Mouse (Mus musculus): ENCODE data around the gene Iqgap1.

Gene Iqgap1

DNA sequence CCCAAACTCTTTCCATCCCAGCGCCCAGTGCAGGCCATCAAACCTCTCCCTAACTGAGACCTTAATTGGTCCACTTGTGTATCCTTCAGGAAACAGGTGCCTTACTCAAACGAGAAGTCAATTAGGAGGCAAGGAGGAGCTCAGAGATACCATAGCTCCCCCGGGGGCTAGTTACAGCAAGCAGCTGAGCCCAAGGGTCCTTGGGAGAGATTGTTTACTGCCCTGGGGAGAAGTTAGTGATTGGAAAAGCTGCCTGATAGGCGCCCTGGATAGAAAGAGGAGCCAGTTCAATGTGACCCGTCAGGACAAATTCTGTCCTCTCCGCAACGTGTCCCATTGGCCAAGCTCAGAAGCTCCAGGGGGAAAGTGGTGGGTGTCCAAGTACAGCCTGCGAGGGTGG lies 126.1 kb downstream of the Iqgap1 start:
- DNase-seq, result no peak

DNA sequence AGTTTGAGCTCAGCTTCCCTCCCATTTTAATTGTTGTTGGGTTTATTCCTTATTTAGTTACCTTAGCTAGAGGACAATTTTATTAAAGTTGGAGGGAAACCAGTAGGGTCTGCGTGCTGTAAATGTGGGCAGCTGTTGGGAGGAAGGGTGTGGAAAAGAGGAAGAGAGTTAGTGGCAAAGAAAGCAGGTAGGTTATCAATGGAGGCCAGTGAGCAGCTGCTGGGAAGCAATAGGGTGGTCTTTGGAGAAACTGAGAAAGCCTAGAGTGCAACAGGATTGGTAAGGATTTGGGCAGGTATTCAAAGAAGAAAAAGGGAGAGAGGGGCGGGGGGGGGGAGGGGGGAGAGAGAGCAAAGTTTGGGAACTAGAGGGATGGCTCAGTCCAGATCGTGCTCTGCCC lies 126.8 kb downstream of the Iqgap1 start:
- no peak for DNase-seq

DNA sequence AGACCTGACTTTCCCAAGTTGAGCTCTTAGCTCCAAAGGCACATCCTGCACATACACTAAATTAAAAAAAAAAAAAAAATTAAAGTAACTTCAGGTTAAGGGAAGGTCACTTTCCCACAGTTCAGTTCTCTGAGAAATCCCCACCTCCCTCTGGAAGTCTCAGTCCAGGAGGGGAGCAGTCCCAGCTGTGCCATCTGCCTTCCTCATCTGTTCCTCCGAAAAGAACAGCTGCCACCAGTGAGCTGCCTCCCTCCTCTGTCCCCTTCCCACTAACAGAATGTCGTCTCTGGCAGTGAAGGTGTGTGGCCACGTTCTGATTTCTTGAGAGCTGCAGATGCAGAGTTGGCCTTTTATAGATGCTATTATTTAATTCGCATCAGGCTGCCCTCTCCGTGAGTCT lies 127.9 kb downstream of the Iqgap1 start:
- no peak for DNase-seq

DNA sequence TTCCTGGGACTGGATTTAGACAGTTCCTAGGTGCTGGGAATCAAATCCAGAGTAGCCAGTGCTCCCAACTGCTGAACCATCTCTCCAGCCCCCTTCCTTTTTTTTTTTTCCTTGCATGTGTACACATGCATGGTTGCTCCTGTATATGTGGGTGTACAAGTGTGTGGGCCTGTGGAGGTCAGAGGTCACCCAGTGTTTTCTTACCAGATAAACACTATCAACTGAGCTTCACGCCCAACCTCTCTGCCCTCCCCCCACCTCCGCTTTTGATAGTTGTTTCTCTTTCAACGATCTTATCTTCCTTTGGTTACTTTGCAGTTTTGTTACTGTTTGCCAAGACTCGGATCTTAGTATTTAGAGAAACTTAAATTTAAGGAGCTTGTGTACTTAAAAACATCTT lies 128.9 kb downstream of the Iqgap1 start:
- no peak for DNase-seq

DNA sequence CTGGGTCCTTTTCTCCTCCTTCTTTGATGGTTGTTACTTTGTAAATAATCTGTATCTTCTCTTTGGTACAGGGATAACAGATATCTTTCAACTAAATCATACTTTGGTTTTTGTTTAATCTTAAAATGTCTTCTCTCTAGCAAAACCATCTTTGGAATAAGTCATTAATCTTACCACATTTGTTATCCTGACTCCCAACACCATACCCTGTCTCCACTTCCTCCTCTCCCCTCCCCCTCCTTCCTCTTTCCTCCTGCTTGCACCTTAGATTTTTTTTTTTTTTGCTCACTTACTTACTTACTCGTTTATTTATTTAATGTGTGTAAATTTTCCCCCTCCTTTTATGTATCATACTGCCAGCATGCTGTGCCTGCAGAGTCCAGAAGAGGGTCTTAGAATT lies 129.4 kb downstream of the Iqgap1 start:
- DNase-seq, result no peak

DNA sequence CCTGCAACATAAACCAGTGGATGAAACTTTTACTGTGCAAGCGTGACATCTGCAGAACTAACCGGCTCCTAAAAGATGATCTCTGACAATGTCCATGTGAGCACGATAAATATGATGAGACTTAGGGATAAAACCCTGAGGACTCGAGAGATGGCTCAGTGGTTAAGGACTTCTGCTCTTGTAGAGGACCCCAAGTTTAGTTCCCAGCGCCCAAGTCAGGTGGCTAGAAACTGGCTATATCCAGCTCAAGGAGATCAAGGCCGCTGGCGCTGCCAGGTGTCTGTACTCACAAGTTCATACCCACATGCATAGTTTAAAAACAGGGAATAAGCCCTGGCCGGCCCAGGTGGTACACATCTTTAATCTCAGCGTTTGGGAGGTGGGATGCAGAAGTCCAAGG lies 133.3 kb downstream of the Iqgap1 start:
- DNase-seq, result no peak

DNA sequence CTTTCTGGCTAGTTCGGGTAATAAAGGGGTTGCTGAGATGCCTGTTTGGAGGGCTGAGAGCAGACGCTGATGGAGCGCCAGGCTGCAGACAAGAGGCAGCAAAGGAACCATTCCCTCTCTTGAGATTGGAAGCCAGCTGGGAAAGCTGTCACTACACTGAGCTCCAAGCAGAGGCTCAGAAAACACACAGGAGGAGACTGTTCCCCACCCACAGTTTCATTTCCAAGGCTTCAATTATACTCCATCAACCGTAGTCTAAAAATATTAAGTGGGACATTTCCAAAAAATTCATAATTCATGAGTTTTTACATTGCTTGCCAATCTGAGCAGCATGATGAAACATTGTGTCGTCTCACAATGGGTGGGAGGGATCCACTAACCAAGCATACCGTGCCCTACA lies 134.6 kb downstream of the Iqgap1 start:
- DNase-seq, result no peak

DNA sequence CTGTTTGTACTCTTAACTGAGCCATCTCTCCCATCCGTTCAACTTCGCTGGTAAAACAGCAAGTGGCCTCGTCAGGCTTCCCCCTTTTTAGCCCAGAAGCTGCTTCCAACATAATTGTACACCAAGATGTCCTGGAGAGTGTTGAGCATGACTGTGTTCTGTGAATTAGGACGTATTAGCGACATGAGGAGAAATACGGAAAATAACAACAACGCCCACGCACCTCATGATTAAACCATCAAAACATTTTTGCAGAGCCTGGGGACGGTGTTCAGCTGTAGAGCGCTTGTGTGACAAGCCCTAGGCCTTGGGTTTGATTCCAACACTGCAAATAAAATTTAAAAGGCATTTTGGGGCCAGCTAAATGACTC lies 136.6 kb downstream of the Iqgap1 start:
- peak; percentile 52 for DNase-seq

DNA sequence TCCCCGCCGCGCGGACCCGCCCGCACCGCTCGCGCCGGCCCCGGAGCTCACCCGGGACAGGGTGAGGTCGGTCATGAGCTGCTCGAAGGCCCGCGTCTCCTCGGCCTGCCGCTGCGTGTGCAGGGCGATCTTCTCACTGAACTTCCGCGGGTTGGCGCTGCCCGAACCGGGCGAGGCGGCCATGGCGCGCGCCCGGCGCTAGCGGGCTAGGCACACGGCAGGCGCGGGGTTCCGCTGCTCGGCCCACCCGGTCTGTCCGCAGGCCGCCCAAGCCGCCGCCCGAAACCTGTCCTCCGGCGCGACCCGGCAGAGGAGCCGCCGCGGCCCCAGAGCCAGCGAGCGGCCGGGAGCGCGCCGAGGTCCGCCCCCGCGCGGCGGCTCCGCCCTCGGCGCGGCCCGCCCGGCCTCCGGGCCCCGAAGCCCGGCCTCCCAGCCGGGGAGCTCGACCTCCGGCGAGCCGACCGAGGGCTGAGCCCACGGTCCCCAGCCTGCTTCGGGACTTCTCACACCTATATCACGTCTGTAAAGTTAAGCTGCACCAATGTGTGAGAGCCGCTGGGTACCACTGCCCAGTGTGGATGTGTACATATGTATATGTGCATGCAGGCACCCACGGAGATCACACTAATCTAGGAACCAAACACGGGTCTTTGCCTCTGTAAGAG lies 137.1 kb downstream of the Iqgap1 start, which contains the start of gene Crtc3:
Gene Crtc3 (minus strand): TSS at position 322 of the 665 bp plus-strand sequence.
- peak; percentile 80 for DNase-seq

DNA sequence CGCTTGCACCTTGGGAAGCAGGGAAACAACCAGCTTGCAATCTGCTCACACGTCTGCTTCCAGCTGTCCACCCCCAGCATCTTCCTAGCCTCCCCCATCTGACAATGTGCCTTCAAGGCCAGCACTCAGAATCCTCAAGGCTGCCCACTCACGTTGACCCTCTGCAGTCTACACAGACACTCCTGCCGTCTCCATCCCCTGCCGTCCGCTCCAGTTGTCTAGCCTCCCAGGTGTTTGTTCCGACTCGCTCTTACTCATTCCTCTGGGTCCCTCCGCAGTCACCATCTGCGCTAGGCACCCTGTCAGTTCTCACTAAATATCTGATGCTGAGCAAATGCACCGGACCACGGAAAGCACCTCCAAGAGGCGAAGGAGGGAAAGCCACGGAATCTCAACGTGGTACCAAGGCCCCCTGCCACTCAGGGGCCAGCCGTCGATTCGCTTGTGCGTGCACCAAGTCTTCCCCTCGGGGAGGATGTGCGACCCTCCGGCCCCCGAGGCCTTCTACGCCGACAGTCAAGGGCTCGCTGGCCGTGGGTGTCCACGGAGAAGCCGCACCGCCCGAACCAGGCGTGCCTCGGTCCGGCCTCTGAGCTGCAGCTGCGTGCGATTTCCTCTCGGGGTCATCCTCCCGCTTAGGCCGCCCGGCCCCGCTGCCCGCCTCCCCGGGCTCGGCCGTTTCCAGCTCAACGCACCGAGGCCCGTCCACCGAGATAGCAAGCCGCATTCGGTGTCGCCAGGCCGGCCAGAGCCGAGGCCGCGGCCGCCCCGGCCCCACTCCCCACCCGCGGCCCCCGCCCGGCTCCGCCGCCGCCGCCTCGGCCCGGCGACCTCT lies 137.8 kb downstream of the Iqgap1 start:
- peak; percentile 74 for DNase-seq

DNA sequence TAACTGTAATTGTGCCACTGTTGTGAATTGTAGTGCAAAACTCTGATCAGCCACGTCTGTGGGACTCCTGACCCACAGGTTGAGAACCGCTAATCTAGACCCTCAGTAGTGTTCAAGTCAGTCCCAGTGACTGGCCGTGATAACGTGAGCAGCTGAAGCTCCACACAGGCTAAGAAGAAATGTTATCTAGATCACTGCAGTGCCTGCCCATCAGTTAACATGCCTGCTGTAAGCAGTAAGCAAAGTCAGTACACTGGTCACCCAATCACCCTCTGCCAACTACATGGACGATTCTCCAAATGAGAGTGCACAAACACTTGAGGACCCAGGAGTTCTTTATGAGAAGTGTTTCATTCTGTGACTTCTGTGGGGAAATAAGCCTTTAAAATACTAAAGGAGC lies 140.1 kb downstream of the Iqgap1 start:
- DNase-seq, result no peak

DNA sequence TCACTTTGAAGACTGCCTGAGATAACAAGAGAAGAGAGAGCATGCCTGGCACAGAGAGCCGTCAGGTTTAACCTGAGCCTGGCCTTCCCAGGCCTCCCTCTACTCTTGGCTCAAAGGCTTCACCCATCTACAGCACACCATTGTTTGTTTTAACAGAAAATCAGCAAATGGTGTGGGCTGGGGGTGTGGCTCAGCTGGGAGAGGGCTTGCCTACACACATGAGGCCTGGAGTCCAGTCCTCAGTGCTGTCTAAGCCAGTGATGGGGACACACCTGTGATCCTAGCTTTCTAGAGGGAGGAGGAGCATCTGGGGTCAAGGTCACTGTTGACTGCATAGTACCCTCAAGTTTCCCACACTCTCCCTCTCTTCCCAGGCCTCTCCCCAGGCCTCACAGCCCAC lies 143.1 kb downstream of the Iqgap1 start:
- no peak for DNase-seq

DNA sequence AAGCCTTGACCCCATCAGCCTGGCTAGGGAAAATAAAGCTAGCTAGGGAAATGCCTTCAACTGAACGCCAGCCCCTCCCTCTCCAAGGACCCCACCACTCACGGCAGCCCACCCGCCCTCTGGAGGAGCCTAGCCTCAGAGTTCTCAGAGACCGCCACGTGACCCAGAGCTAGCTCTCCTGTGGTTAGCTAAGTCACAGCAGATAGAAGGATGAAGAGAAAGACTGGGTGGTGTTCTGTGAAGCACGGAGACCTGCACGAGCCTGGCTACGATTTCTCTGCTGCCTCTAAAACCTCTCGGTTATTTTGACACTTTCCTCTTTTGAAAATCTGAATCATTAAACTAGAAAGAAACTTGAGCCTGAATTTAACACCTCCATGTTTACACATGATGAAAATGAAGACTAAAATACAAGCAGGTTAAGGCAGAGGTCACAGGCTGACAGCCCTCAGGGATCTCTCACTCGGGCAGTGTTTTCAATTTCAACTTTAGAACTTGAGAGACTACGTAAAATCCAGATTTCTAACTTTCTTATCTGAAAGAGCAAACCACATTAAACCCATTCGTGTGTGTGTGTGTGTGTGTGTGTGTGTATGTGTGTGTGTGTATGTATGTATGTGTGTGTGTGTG lies 145.4 kb downstream of the Iqgap1 start:
- DNase-seq, result no peak

DNA sequence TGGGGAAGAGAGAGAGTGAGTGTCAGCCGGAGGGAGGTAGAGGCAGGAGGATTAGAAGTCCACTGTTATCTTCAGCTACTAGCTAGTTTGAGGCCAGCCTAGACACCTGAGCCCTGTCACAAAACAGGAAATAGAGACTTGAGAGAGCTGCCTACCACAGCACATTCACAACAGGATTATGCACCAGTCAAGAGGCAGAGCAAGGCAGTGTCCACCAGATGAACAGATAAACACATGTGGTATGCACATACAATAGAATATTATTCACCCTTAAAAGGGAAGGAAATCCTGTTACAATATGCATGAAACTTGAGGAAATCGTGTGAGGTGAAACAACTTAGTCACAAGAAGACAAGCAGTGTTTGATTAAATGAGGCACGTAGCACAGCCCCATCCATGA lies 153.5 kb downstream of the Iqgap1 start:
- no peak for DNase-seq

DNA sequence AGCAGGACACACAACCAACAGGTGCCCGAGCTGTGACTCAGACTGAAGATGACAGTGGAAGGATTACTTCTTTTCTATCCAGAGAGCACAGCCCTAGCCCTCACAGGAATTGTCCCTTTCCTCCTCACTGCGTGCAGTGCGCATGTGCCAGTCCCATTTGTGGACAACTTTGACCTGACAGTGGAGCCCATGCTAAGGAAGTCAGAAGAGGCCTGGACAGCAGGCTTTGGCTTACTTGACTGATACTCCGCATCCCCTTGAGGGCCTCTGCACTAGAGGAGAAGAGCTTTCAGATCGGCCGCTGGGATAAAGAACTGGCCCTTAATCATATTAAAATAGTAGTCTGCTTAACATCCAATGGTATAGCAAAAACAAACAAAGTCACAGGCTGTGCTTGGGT lies 154.9 kb downstream of the Iqgap1 start:
- DNase-seq, result no peak

DNA sequence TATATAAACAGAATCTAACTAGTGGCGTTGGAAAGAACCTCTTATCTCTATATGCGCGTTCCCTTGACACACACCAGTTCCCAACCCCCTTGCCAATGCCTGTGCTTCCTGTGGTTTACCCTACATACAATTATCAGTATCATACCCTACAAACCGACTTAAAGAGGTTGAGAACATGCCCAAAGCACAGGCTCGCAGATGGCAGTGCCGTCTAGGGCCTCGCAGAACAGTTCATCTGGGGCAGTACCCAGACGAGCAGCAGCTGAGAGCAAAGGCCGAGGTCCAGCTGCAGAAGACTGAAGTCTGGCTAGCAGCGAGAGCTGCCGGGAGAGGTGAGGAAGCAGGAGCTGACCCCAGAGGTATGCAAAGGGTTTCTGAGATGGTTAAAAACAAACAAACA lies 158.6 kb downstream of the Iqgap1 start:
- DNase-seq, result no peak

DNA sequence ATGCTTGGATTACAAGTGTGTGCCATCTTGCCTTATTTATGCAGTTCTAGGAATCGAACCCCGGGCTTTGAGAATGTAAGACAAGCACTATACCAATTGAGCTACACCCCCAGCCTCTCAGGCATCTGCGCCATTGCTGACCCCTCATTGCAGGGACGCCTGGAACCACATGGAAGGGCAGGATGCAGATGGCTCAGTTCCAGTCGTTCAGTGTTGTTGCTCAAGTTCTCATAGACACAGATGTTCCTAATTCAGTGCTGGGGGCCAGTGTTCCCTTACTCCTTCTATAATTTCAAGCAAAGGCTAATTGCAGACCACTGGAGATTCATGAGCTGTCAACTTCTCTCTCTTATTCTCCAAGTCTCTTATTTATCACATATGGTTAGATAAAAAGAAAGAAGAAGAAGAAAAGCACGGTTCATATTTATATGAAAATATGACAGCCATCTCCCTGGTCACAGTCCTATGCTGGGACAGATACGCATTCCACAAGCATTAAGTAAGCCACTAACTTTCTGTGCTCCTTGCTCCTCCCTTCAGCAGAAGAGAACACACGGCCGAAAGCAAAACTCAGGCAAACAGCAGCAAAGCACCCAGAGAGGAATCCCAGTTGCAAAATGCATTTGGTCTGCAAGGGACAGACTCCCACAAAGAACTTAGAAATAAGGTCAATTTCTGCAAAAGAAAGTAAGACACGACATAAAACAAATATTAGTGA lies 159.4 kb downstream of the Iqgap1 start:
- no peak for DNase-seq
